Mouse (Mus musculus) cerebellum, adult 2 months (tissue): ENCODE measurements at regions not wholly inside any gene's neighbourhood (a gene's known extent, or its start where the extent isn't known, plus 50 kb on each side); places are given as distances from the start of the nearest gene placed in this dataset.

Source experiments
- CTCF ChIP-seq: fragments of 200-500 bp; IDR thresholded peaks from 2 replicates; pipeline ENCODE4 v1.5.1; 2011; ENCODE audit warnings: low read depth, mild to moderate bottlenecking, control low read depth, low read length, moderate library complexity, borderline replicate concordance; ENCODE audit not compliant: insufficient read depth
- POLR2A ChIP-seq: fragments of 200-500 bp; IDR thresholded peaks from 2 replicates; pipeline ENCODE4 v1.6.1; 2011; ENCODE audit warnings: low read length, control low read depth, borderline replicate concordance; ENCODE audit not compliant: insufficient read depth

DNA sequence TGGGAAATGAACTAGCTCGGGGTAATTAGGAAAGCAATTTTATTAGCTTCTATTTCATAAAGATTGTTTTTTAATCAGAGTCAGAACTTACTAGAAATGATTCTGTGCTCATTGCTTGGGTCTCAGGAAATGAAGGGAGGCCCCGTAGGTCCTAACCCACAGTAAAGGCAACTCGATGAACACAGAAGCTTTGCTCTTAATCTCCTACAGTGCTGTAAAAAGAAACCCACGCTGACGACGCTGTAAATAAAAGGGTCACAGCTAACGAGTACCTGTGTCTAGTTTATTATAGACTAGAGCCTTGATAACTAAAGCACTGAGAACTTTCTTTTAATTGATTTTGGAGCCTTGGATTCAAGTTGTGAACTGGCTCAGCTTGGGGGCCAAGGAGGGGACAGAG is 618.7 kb downstream of the Bcl11a start:
- TF ChIP-seq POLR2A (no peak), CTCF (no peak)
